Mouse (Mus musculus) embryonic fibroblast, embryonic 13.5 days (primary cell): ENCODE measurements around the gene Cyp11a1.

Experiments used
- CTCF ChIP-seq: IDR thresholded peaks from 2 replicates; pipeline ENCODE4 v1.5.1; 2011; ENCODE audit warnings: mild to moderate bottlenecking, control low read depth, low read length, moderate library complexity, borderline replicate concordance; ENCODE audit not compliant: insufficient read depth
- POLR2A ChIP-seq: IDR thresholded peaks from 2 replicates; pipeline ENCODE4 v1.6.1; 2011; ENCODE audit warnings: low read depth, mild to moderate bottlenecking, control low read depth, low read length, moderate library complexity

- TF ChIP-seq CTCF (no peak), POLR2A (no peak)
These were observed 8.6 kb upstream of the Cyp11a1 start for GRCm38 (mm10) chr9:57997511-57998031.
